Comparison of ENCODE assay signal across 8 mouse cellular contexts in the genomic region with DNA sequence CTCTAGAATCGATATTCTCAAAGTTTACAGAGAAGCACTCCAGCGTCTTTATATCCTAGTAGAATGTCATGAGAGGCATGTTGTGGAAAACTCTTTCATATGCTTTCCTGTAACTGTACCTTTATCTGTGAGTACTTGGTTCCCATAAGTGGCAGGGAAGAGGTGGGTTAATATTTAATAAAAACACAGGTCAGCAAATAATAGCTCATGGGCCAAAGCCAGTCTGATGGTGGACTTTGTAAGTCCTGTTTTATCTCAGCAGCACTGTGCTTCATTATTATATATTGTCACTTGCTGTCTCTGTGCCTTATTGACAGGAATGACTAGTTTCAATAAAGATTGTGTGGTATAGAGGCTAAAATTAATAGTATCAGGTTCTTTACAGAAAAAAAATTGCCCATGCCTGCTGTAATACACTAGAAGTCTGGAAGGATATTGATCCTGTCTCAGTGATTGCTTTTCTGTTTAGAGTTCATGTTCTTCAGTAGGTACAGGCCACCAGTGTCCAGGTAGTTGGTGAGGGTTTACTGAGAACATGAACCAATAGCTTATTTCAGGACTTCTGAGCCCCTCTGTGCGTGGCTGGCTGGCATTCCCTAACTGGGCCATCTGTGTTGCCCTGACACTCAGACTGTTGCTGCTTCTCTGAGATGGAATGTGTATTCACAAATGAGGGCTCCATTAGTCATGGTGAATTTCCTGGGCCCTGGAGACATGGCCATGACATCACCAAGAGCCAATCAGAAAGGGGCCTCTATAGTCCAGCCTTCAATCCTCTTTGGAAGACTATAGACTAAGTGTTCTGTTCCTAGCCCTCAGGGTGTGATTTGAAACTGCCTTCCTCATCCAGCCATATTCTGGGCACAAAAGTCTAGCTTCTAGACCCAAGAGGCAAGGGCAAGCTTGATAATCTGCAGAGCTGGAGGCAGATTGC.
A peak's percentile ranks its signal among the peaks of the same experiment; 100 is the strongest.
DNase-seq lines count a peak whose midpoint lies in the region; ATAC-seq and TF ChIP-seq lines count a peak whose summit lies in the region.

No protein-coding gene starts in this region.

- no peak overlapping the region for H3K9ac ChIP-seq in hindbrain, embryonic 13.5 days
- no peak overlapping the region for H3K9ac ChIP-seq in liver, embryonic 13.5 days

- peaks cover 34% of the 10 kb centered on the region for H3K4me1 ChIP-seq in hindbrain, embryonic 13.5 days (replicated peaks)
- peaks cover 36% of the 10 kb centered on the region for H3K4me1 ChIP-seq in liver, embryonic 13.5 days (replicated peaks)
- no peaks in the 10 kb centered on the region for H3K4me1 ChIP-seq in thymus, adult 2 months (replicated peaks; ENCODE audit: control insufficient read depth, insufficient read depth, low read length)

- no peak overlapping the region for H3K4me2 ChIP-seq in hindbrain, embryonic 13.5 days
- H3K4me2 ChIP-seq in liver, embryonic 13.5 days: no peak overlapping the region

- no peak for TF ChIP-seq POLR2A in thymus, adult 2 months (IDR thresholded peaks at IDR 0.05; ENCODE audit: control insufficient read depth, extremely low read depth, insufficient read depth, low read length, poor library complexity)

- peak overlapping the region; percentile 72 for H3K27ac ChIP-seq in hindbrain, embryonic 13.5 days
- peak overlapping the region; percentile 61 for H3K27ac ChIP-seq in liver, embryonic 13.5 days
- no peak overlapping the region for H3K27ac ChIP-seq in thymus, adult 2 months (ENCODE audit: control insufficient read depth, insufficient read depth, low read length)

- no peaks in the 10 kb centered on the region for H3K9me3 ChIP-seq in hindbrain, embryonic 13.5 days
- H3K9me3 ChIP-seq in liver, embryonic 13.5 days (replicated peaks): no peaks in the 10 kb centered on the region

- ATAC-seq in hindbrain, embryonic 13.5 days (ENCODE audit: low FRiP score): peak; percentile 92
- peak; percentile 40; the same call in 1 of the 2 replicates for ATAC-seq in liver, embryonic 13.5 days (ENCODE audit: low read depth)
- no peak for ATAC-seq in cerebellum, adult (ENCODE audit: insufficient number of reproducible peaks, low FRiP score, low TSS enrichment)

- WGBS in hindbrain, embryonic 13.5 days: 65% methylated on average over 3 of the region's 3 CpGs
- 80% methylated on average over 3 of the region's 3 CpGs for WGBS in liver, embryonic 13.5 days (ENCODE audit: insufficient replicate concordance)
- WGBS in thymus, adult 2 months: 98% methylated on average over 3 of the region's 3 CpGs

- intact Hi-C loops in gastrocnemius, postnatal 14 days (cut with DNase I; ENCODE audit: low total_unique reads): no loop called here

- peak; percentile 8 for DNase-seq in gastrocnemius, postnatal 14 days
- no peak for DNase-seq in gastrocnemius, postnatal 10 days
- peak; percentile 26 for DNase-seq in brain, adult 2 months (ENCODE audit: low read depth, low spot score)
- DNase-seq in liver, embryonic 13.5 days: no peak
- DNase-seq in thymus, adult 2 months: no peak
- DNase-seq in thymus, postnatal 36 days: no peak

- no peak overlapping the region for H3K4me3 ChIP-seq in hindbrain, embryonic 13.5 days
- no peak overlapping the region for H3K4me3 ChIP-seq in liver, embryonic 13.5 days (replicated peaks)
- no peak overlapping the region for H3K4me3 ChIP-seq in thymus, adult 2 months (ENCODE audit: control insufficient read depth, insufficient read depth, low read length)

- no peak for TF ChIP-seq CTCF in thymus, adult 2 months (IDR thresholded peaks at IDR 0.05; ENCODE audit: borderline replicate concordance, control insufficient read depth, extremely low read depth, insufficient read depth, low read length, poor library complexity)

- no peaks in the 10 kb centered on the region for H3K27me3 ChIP-seq in hindbrain, embryonic 13.5 days
- H3K27me3 ChIP-seq in liver, embryonic 13.5 days: no peaks in the 10 kb centered on the region
- H3K27me3 ChIP-seq in thymus, adult 2 months (ENCODE audit: control insufficient read depth, insufficient read depth, low read length): no peaks in the 10 kb centered on the region

- no peaks in the 10 kb centered on the region for H3K36me3 ChIP-seq in hindbrain, embryonic 13.5 days
- no peaks in the 10 kb centered on the region for H3K36me3 ChIP-seq in liver, embryonic 13.5 days
- no peaks in the 10 kb centered on the region for H3K36me3 ChIP-seq in thymus, adult 2 months (ENCODE audit: control insufficient read depth, insufficient read depth, low read length)

Comparison
In these comparisons a context has a peak if more than half of its experiments do, and no peak if none do; other contexts are left out.
1. DNase-seq: peak in gastrocnemius, postnatal 14 days (single experiment) and brain, adult 2 months (single experiment); none in gastrocnemius, postnatal 10 days (single experiment), liver, embryonic 13.5 days (single experiment), thymus, adult 2 months (single experiment) and thymus, postnatal 36 days (0 of 2).